Mouse (Mus musculus) neural tube, embryonic 11.5 days (tissue): ENCODE measurements around the gene D630045J12Rik. TPM values are rescaled to one million over a fixed set of nuclear protein-coding genes. Genes with fewer than 3 reads are reported as not detected.
A peak's percentile ranks its signal among the peaks of the same experiment; 100 is the strongest.

Experiments
- ATAC-seq: fragments of 200-750 bp; cut with Nextera tagmentation; 2 replicates; pipeline ENCODE4 v1.8.0; 2017; ENCODE audit warnings: moderate number of reproducible peaks, mild to moderate bottlenecking, moderate TSS enrichment, moderate library complexity; ENCODE audit not compliant: insufficient read depth, low FRiP score, low TSS enrichment
- DNase-seq: peaks from one replicate; pipeline ENCODE4 v3.0.0-alpha.2; 2015; ENCODE audit warnings: low spot score
- H3K27ac ChIP-seq: fragments of 300-500 bp; sonication (generic); 2 replicates; pipeline ENCODE4 v1.5.1; 2014; ENCODE audit warnings: low read depth, mild to moderate bottlenecking, low read length
- H3K27me3 ChIP-seq: fragments of 300-500 bp; sonication (generic); 2 replicates; pipeline ENCODE4 v1.6.1; 2014; ENCODE audit warnings: mild to moderate bottlenecking, low read length, mixed read lengths; ENCODE audit not compliant: control insufficient read depth, insufficient read depth
- H3K36me3 ChIP-seq: fragments of 300-500 bp; sonication (generic); 2 replicates; pipeline ENCODE4 v1.6.1; 2014; ENCODE audit warnings: mild to moderate bottlenecking, low read length, moderate library complexity, mixed read lengths; ENCODE audit not compliant: control insufficient read depth, insufficient read depth
- H3K4me1 ChIP-seq: fragments of 300-500 bp; sonication (generic); 2 replicates; pipeline ENCODE4 v1.6.1; 2014; ENCODE audit warnings: low read length, mixed read lengths; ENCODE audit not compliant: control insufficient read depth, insufficient read depth
- H3K4me2 ChIP-seq: fragments of 300-500 bp; sonication (generic); 2 replicates; pipeline ENCODE4 v1.6.1; 2014; ENCODE audit warnings: low read depth, mild to moderate bottlenecking, moderate library complexity
- H3K4me3 ChIP-seq: fragments of 300-500 bp; sonication (generic); 2 replicates; pipeline ENCODE4 v1.5.1; 2014; ENCODE audit warnings: low read depth, low read length
- H3K9ac ChIP-seq: fragments of 300-500 bp; sonication (generic); 2 replicates; pipeline ENCODE4 v1.6.1; 2014; ENCODE audit warnings: mild to moderate bottlenecking, low read length
- H3K9me3 ChIP-seq: fragments of 300-500 bp; sonication (generic); 2 replicates; pipeline ENCODE4 v1.6.1; 2016; ENCODE audit warnings: low read length; ENCODE audit not compliant: control insufficient read depth
- WGBS: fragments of 180-500 bp; shearing (Covaris S2); extraction: QIAGEN DNeasy Blood & Tissue Kit; methylation state at CpG from one replicate; pipeline ENCODE4 v1.1.7; 2014; 5-methylcytosine and 5-hydroxymethylcytosine counted together
- polyA plus RNA-seq: library from polyadenylated mRNA; unstranded; fragments of >200 nt; fragmentation: Nextera tagmentation; extraction: Ambion mirVana; gene quantifications from 2 replicates; pipeline ENCODE4 v1.2.1, GENCODE M21; 2014

D630045J12Rik gene
- polyA plus RNA-seq, 1 experiment from 2014 or later: 13.5 TPM

DNA sequence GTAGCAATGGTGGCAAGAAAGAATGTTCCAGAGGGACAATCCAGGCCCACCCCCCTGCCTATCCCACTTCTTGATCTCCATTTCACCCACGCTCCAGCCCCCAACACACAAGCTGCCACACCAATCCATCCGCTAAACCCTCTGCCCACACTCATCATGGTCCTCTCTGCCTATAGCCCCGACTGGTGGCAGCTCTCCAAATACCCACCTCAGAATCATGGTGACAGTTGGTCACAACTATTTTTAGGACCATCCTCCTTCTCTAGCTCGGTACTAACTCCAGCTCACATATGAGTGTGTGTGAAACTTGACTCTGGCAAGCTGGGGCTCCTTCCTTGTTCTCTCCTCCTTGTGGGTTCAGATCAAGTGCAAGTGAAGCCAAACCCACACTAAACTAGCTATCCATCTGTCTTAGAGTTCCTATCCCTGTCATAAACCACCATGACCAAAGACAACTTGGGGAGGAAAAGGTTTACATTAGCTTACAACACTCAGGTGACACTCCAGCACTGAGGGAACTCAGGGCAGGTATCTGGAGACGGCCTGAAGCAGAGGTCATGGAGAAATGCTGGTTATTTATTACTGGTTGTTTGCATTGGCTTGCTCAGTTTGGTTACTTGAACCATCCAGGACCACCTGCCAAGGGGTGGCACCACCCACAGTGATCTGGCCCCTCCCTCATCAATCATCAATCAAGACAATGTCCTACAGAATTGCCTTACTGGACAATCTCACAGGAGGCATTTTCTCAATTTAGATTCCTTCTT, 9.8 kb upstream of the D630045J12Rik start:
- 80% methylated on average over 5 of the region's 5 CpGs for WGBS
- Histone ChIP-seq H3K9me3 (no peaks in the 10 kb centered on the region), H3K4me1 (no peaks in the 10 kb centered on the region), H3K36me3 (no peaks in the 10 kb centered on the region), H3K27me3 (no peaks in the 10 kb centered on the region), H3K4me2 (no peak overlapping the region), H3K9ac (no peak overlapping the region), H3K4me3 (no peak overlapping the region), H3K27ac (no peak overlapping the region)
- DNase-seq (no peak), ATAC-seq (no peak)

GRCm38 (mm10) chr6:38261877-38262276, 8.1 kb upstream of the D630045J12Rik start:
- DNase-seq: no peak
- Histone ChIP-seq H3K36me3 (no peaks in the 10 kb centered on the region), H3K9me3 (no peaks in the 10 kb centered on the region), H3K4me2 (no peak overlapping the region), H3K27ac (no peak overlapping the region), H3K4me3 (no peak overlapping the region), H3K9ac (no peak overlapping the region), H3K27me3 (no peaks in the 10 kb centered on the region), H3K4me1 (no peaks in the 10 kb centered on the region)
- no peak for ATAC-seq
- 70% methylated on average over 4 of the region's 4 CpGs for WGBS

DNA sequence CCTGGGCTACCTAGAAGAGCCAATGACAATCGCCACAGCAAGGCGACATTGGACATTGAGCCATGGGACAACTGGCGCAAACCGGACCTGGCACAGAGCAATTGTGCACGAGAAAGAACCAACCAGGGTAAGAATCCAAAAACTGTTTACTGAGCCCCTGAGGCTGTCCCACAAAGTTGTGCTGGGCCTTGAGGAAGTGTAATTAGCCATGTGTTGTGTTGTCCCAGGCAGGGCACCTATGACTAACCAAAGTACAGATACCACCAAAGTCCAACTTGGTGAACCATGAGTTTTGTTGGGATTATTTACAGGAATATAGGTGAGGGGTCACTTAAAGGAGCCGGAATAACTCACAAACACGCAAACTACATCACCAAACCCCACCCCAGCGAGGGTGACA, 3.7 kb upstream of the D630045J12Rik start:
- peaks cover 4% of the 10 kb centered on the region for H3K4me1 ChIP-seq
- no peak overlapping the region for H3K9ac ChIP-seq
- no peak overlapping the region for H3K4me2 ChIP-seq
- 91% methylated on average over 8 of the region's 8 CpGs for WGBS
- no peak for DNase-seq
- no peak overlapping the region for H3K27ac ChIP-seq
- no peak overlapping the region for H3K4me3 ChIP-seq
- H3K36me3 ChIP-seq: no peaks in the 10 kb centered on the region
- H3K27me3 ChIP-seq: no peaks in the 10 kb centered on the region
- no peak for ATAC-seq
- no peaks in the 10 kb centered on the region for H3K9me3 ChIP-seq

GRCm38 (mm10) chr6:38256793-38257192, 3.0 kb upstream of the D630045J12Rik start:
- H3K9me3 ChIP-seq: no peaks in the 10 kb centered on the region
- H3K4me3 ChIP-seq: no peak overlapping the region
- DNase-seq (no peak), ATAC-seq (no peak)
- H3K9ac ChIP-seq: no peak overlapping the region
- H3K36me3 ChIP-seq: no peaks in the 10 kb centered on the region
- H3K27me3 ChIP-seq: no peaks in the 10 kb centered on the region
- no peak overlapping the region for H3K27ac ChIP-seq
- H3K4me2 ChIP-seq: no peak overlapping the region
- WGBS: 95% methylated on average over 4 of the region's 4 CpGs
- peaks cover 9% of the 10 kb centered on the region for H3K4me1 ChIP-seq

DNA sequence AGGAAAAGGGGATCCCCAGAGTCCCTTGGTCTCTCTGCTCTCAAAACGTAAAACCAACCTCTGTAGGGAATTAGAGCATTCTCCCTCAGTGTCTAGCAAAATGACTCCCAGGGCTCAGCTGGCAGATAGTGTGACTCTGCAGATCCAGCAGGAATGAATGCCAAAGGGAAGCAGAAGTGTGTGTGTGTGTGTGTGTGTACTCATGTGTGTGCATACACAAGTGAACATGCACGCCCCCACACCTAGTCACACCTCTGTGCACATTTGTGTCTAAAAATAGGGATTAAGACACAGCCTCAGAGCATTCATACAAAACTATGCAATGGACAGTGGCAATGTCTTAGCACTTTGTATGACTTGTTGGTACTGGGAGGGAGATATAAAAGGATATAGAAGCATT, 2.0 kb upstream of the D630045J12Rik start:
- no peak for DNase-seq

DNA sequence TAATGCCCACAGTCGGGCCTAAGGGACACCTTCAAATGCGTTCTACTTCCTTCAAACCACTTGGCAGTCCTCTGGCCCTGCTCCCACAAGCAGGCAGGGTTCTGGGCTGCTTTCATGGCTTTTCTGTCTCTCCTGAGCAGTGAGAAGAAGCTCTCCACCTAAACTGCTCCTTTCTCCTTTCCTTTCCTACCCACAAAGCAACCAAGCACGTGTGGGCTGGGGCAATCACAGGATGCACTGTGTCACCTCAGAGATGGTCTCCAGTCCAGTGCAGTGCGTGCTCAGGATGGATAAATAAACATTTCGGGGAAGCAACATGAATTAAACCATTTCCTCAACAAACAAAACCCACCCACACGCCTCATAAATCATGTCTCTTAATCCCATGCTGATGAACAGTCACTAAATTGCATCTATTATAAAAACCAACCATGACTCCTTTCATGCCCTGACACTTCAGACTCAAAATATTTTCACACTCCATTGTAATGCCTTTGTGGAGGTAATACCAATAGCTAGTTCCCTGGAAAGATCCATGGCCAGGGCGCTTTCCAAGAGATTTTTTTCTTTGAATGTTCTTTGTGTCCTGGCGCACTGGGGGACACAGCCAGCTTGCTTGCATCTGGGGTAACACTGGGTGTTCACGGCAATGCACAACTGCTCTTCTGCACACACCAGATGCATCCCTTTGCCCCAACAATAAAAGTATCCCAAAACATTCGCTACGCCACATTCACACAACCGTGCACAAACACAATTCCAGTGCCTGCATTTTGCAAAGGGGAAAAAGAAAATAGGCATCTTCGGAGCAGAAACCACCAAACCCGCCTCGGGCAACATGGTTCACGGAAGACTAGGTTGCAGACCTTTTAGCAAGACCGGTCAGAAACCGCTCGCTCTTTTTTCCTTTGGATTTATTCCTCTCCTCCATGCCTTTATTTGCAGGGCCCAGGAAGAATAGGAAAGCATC, 758 bp downstream of the D630045J12Rik start:
- H3K4me1 ChIP-seq: peaks cover 19% of the 10 kb centered on the region
- DNase-seq: peak; percentile 57
- H3K27me3 ChIP-seq: no peaks in the 10 kb centered on the region
- H3K9me3 ChIP-seq: no peaks in the 10 kb centered on the region
- H3K27ac ChIP-seq: peak overlapping the region; percentile 94
- WGBS: 4% methylated on average over 19 of the region's 19 CpGs
- peak overlapping the region; percentile 91 for H3K4me3 ChIP-seq
- peak overlapping the region; percentile 76 for H3K4me2 ChIP-seq
- H3K36me3 ChIP-seq: no peaks in the 10 kb centered on the region
- ATAC-seq: peak; percentile 39; the same call in 1 of the 2 replicates
- H3K9ac ChIP-seq: peak overlapping the region; percentile 97

More for the DNA sequence above, 2.0 kb upstream of the D630045J12Rik start:
- Histone ChIP-seq H3K4me2 (no peak overlapping the region), H3K9ac (no peak overlapping the region), H3K27me3 (no peaks in the 10 kb centered on the region), H3K4me3 (no peak overlapping the region), H3K36me3 (no peaks in the 10 kb centered on the region), H3K27ac (no peak overlapping the region), H3K9me3 (no peaks in the 10 kb centered on the region), H3K4me1 (peaks cover 14% of the 10 kb centered on the region)
- 74% methylated on average over 2 of the region's 2 CpGs for WGBS
- no peak for ATAC-seq

DNA sequence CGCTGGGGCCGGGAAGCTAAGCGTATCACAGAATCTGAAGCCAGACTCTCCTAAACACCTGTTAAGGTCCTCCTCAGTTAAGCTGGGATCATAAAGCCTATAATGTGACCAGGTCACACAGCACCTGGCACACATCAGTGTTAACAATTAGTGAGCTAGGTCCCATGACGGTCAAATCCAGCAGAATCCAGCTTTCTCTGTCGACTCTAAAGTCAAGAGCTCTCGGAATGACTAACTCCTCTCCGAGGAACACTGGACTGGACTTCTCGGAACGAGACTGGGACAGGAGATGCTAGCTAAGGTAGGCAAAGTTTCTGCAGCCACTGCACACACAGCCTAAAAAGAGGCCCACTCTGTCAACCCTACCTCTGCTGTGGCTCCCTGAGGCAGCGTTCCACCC, 1.7 kb downstream of the D630045J12Rik start:
- Histone ChIP-seq H3K36me3 (no peaks in the 10 kb centered on the region), H3K27ac (no peak overlapping the region), H3K9ac (peak overlapping the region; percentile 97; the same call in 1 of the 2 replicates), H3K4me3 (peak overlapping the region; percentile 91), H3K4me2 (peak overlapping the region; percentile 76), H3K27me3 (no peaks in the 10 kb centered on the region), H3K9me3 (no peaks in the 10 kb centered on the region), H3K4me1 (peaks cover 22% of the 10 kb centered on the region)
- WGBS: 68% methylated on average over 10 of the region's 10 CpGs
- ATAC-seq (no peak), DNase-seq (peak; percentile 10)

- Histone ChIP-seq H3K9ac (no peak overlapping the region), H3K9me3 (no peaks in the 10 kb centered on the region), H3K27me3 (no peaks in the 10 kb centered on the region), H3K36me3 (no peaks in the 10 kb centered on the region), H3K4me1 (peaks cover 22% of the 10 kb centered on the region), H3K4me2 (peak overlapping the region; percentile 7; the same call in 1 of the 2 replicates), H3K4me3 (no peak overlapping the region), H3K27ac (no peak overlapping the region)
- no peak for ATAC-seq
- 55% methylated on average over 4 of the region's 4 CpGs for WGBS
- no peak for DNase-seq
These were observed 2.3 kb downstream of the D630045J12Rik start for GRCm38 (mm10) chr6:38251464-38251863.
